Mouse (Mus musculus): ENCODE data around the gene Esp3. TPM values are rescaled to one million over a fixed set of nuclear protein-coding genes. Genes with fewer than 3 reads are reported as not detected.

Gene Esp3
- not detected in 2 replicates for polyA plus RNA-seq (2012)

DNA sequence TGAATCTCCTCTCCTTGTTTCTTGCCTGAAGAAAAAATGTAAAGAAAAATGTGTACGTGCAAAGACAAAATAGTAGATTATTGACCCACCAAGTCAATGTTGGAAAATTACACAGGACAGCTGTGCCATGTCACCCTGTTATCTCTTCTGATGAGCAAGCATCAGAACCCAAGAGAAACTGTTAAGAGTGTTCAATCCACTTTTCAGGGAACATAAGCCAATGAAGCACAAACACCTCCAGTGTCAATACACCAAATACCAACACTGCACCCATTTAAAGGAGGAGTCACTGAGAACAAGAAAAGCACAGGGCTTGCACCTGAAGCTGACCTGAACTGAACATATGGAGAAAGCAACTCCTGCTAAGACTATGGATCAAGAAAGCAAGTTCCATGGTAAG lies at the start of gene Esp3:
TSS of gene Esp3 (plus strand) at position 301 of the 400 bp plus-strand sequence.

DNA sequence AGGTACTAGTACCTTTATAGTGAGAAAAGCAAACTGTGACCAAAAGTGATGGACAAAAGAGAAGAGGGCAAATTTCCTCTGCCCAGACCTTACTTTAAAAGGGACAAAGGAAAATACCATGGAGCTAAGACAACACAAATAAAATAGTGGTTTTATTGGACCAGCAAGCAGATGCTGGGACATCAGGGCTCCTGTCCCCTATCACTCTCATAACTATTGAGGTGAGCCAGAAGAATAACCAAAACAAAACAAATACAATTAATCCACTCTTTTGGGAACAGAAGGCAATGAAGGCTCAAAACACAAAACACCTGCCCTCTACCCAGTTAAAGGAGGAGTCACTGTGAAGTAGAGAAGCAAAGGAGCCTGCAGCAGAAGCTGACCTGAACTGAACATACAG lies 33.6 kb upstream of the Esp3 start, which contains the start of gene Esp4:
TSS of gene Esp4 (plus strand) at position 301 of the 400 bp plus-strand sequence.

Other genes with a start within 250 kb of the Esp3 start
- gene Esp8, start 112.1 kb upstream of the Esp3 start, polyA plus RNA-seq (2012), result not detected in 2 replicates
- not detected in 2 replicates for gene Esp6, start 70.6 kb upstream of the Esp3 start, polyA plus RNA-seq (2012)
- not detected in 2 replicates for gene Esp4, start 33.5 kb upstream of the Esp3 start, polyA plus RNA-seq (2012)
- gene Esp1, start 95.0 kb downstream of the Esp3 start, polyA plus RNA-seq (2012), result not detected in 2 replicates
- gene Crisp2, start 174.9 kb downstream of the Esp3 start, polyA plus RNA-seq (2012), result 0.06 TPM in 1 of 2 replicates, not detected in the other
- gene Rhag, start 179.1 kb downstream of the Esp3 start, polyA plus RNA-seq (2012), result 1.7 TPM in 2 replicates
- gene 9130008F23Rik, start 248.5 kb downstream of the Esp3 start, polyA plus RNA-seq (2012), result 7.3 and 9.7 TPM in 2 replicates